Mouse (Mus musculus) kidney, postnatal 14 days (tissue): ENCODE measurements around the gene Atp5k.

Source experiments
- DNase-seq: peaks from one replicate; pipeline ENCODE4 v3.0.0; 2022; ENCODE audit warnings: mixed read lengths

The Atp5k gene

DNA sequence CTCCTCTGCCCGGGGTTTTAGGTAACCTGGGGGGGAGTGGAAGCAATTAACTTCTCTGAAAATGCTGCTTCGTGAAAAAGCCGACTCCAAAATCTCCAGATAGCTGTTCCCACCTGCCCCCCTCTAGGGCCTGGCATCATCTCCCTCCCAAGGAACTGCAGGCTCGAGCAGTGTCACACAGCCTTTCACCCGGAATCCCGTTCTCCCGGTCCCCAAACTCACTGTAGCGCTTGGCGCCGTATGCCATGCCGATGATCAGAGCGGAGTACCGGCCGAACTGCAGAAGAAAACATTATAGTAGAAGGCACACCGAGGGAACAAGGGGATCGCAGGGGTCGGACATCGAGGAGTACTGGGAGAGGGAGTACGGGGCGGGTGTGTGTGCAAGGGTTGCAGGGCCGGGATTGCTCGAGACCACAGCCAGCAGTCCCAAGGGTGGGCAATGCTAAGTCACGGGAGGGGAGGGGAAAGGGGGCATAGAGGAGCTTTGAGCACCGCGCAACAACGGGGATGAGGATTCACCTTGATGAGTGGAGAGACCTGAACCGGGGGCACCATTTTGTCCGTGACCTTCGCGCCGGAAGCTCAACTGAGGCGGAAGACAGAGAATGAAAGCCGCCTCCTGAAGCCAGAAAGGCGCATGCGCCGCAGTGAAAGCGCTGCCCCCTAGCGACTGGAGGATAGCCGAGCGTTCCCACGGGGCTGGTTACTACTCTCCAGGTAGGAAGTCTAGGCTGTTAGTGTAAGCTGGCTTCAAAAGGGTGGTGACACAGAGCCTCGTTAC is at the start of gene Atp5k:
Gene Atp5k, minus strand, starts transcription at position 645 of the 784 bp plus-strand sequence.
- peak; percentile 95 for DNase-seq

- no peak for DNase-seq
Observed at GRCm38 (mm10) chr5:108483006-108483405, 48.8 kb upstream of the Atp5k start.

- no peak for DNase-seq
Observed at GRCm38 (mm10) chr5:108475977-108476376, 41.7 kb upstream of the Atp5k start.

GRCm38 (mm10) chr5:108473737-108474136 is 39.5 kb upstream of the Atp5k start:
- DNase-seq = no peak

- no peak for DNase-seq
Observed at GRCm38 (mm10) chr5:108469617-108470016, 35.4 kb upstream of the Atp5k start.

DNA sequence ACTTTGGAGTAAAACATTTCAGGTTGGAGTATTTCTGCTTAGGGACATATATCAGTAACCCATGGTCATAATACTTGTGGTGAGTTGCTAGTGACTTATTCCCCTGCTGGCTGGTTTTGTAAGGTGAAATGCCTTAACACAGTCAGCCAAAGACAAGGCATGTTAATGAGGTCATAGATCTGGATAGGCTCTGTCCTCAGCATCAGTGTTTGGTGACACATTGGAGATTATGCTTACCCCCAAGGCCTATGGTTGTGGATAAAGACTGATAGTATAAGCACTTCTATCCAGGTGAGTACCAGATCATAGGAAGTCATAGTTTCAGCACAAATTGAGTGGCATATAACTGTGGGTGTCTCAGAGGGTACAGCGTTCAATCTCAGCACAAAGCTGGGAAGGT is 32.4 kb upstream of the Atp5k start:
- no peak for DNase-seq

DNA sequence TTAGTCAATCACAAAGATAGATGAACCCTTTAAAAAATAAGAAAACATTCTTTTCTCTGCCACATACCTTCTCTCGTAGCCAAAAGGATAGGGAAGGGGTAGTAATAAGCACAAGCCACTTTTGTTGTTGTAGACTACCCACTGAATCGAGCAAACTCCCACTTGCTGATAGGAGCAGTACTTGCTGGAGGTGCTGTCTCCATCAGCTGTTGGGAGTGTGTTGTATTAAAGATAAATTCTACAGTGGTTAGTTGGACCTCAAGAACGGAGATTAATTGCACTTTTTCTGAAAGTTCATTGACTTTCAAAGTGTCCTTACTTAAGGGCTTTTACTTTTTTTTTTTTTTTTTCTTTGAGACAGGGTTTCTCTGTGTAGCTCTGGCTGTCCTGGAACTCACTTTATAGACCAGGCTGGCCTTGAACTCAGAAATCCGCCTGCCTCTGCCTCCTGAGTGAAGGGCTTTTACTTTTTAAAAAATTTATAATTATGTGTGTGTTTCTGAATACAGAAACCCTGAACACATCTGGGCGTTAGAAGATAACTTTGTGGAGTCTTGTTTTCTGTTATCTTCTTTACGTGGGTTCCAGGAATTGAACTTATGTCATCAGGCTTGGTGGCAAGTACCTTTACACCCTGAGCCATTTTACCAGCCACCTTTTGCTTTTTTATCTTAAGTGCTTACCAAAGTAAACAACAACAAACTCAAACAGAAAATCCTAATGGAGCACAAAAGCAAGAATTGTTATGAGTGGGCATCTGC is 31.1 kb upstream of the Atp5k start:
- DNase-seq = no peak

GRCm38 (mm10) chr5:108462446-108462845 is 28.2 kb upstream of the Atp5k start:
- peak; percentile 5 for DNase-seq

- DNase-seq = peak; percentile 99
Observed at GRCm38 (mm10) chr5:108461082-108462065, 27.1 kb upstream of the Atp5k start, which contains the start of gene Pcgf3. Pcgf3 (plus strand) TSS chr5:108461232.

DNA sequence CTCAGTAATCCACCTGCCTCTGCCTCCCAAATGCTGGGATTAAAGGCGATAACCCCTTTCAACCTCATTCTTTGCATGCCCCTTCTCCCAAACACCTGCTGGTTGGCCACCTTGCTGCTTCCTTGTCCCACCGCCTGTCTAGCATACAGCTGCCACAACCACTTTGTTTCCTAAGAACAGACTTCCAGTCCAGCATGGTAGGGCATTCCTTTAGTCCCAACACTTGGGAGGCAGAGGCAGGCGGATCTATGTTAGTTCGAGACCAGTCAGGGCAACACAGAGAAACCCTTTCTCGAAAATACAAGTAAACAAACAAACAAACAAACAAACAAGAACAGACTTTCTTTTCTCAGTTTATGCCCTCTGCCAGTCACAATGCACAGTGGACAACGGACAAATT is 26.2 kb upstream of the Atp5k start:
- DNase-seq = no peak

DNA sequence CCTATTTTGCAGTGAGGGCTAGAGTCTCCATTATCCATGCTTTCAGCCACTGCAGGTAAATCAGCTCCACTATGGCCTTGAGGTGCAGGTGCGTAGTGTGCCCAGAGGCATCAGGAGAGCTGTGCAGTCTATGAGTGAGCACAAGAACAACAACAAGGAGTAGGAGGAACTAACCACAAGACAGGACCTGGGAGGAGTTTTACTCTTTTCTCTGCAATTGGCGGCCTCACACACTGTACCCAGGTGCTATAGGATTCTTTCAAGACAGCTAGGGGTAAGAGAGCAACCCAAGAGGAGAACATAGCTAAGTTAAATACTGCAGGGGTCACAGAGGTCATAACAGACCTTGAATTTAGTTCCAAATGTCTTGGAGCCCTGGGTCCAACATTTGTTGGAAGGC is 24.5 kb upstream of the Atp5k start:
- no peak for DNase-seq

GRCm38 (mm10) chr5:108454094-108454493 is 19.8 kb upstream of the Atp5k start:
- peak; percentile 7 for DNase-seq

- no peak for DNase-seq
Observed at GRCm38 (mm10) chr5:108452422-108452821, 18.2 kb upstream of the Atp5k start.

GRCm38 (mm10) chr5:108451611-108452010 is 17.4 kb upstream of the Atp5k start:
- no peak for DNase-seq

GRCm38 (mm10) chr5:108450837-108451540 is 16.7 kb upstream of the Atp5k start:
- DNase-seq = no peak

DNA sequence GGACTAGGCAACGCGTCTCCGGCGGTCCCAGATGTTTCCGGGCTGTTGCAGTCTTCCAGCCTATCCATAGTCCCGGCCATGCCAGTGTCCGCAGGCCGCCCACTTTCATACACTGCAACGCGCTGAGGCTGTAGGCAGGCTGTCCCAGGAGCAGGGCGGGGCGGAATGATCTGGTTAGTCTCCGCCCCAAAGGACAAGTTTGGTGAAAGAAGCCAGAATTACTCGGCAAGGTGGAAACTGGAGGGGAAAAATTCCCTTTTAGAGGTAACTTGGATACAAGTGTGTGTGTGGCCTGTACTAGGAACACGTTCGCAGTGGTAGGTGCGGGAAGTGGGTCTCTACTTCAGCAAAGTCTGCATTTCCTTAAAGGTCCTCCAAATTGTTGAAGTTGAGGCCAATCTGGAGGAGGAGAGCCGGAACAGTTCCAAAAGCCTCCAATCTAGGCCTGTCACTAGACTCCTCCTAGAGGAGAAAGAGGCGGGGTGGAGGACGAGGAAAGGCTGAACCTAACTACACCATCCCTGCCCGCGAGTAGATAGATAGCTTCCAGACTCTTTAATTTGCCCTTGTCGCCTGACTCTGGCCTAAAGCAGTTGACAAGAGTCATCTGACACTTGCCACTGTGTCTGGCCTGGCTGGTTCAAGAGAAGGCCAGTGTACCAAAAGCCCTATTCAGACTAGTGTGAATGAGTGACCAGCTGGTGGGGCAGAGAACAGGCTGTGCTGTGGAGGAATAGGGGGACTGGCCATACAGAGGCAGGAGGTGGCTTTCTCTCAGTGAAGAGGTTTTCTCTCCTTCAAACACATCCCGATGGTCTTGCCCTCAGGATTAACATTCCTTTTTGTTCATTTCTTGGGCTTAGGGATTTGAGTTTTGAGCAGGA is 14.8 kb upstream of the Atp5k start, which contains the start of gene Mfsd7a:
Gene Mfsd7a, minus strand, starts transcription at position 107 of the 884 bp plus-strand sequence.
- peak; percentile 86 for DNase-seq

GRCm38 (mm10) chr5:108447857-108448256 is 13.6 kb upstream of the Atp5k start:
- no peak for DNase-seq

GRCm38 (mm10) chr5:108446973-108447372 is 12.7 kb upstream of the Atp5k start:
- DNase-seq = no peak

DNA sequence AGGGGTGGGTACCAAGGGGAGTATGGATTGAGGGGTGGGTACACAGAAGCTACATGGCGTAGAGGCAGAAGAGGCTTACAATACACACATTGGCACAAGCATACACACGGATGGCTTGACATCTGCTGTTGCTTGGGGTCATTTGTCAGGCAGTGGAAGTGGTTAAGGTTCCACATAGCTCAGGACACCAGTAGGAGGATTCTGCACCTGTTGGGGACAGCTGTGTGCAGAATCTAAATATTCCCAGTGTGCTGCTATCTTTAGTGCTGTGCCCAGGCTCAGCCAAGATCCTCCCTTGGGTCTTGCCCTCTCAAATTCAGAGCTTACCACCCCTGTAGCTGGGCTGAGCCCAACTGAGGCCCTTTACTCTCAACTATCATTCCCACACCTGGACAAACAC is 1.9 kb upstream of the Atp5k start:
- DNase-seq = no peak

- DNase-seq = no peak
Observed at GRCm38 (mm10) chr5:108431196-108431595, 3.1 kb downstream of the Atp5k start.

GRCm38 (mm10) chr5:108427186-108427585 is 7.1 kb downstream of the Atp5k start:
- peak; percentile 60 for DNase-seq
